Mouse (Mus musculus) adrenal gland, adult 8-10 months (tissue): ENCODE measurements around the gene Mup11. TPM values are rescaled to one million over a fixed set of nuclear protein-coding genes. Genes with fewer than 3 reads are reported as not detected.
"Not testable (repeated sequence)": the region's sequence is repeated elsewhere in the genome, so short reads cannot be mapped to it uniquely, and the experiment has no call there.

ENCODE experiments used
- DNase-seq: peaks from one replicate; pipeline ENCODE4 v3.0.0; 2022
- total RNA-seq, 4 experiments: library from RNA; stranded (reverse); gene quantifications; 2 replicates each; pipeline ENCODE4 v1.2.4; 2022

Mup11 gene
- total RNA-seq = 1 to 10 TPM in 3 of 4 experiments, not detected in 1; 2.0 to 9.4 (median 2.7) TPM

GRCm38 (mm10) chr4:60662311-60662710 lies at the start of gene Mup11:
Mup11 (minus strand) TSS chr4:60662411.
- DNase-seq = not testable (repeated sequence)

Other genes with a start within 250 kb of the Mup11 start
- gene Mup9, start 240.5 kb downstream of the Mup11 start, total RNA-seq = 1 to 10 TPM in 2 of 4 experiments, under 1 TPM in 1, not detected in 1; 0.55 to 3.0 (median 2.4) TPM
- 1 to 10 TPM in 1 of 4 experiments, not detected in 3; 1.8 TPM for gene Mup1, start 160.5 kb downstream of the Mup11 start, total RNA-seq
- gene Mup10, start 80.2 kb downstream of the Mup11 start, total RNA-seq = 1 to 10 TPM in 1 of 4 experiments, under 1 TPM in 1, not detected in 2; 0.46 to 9.0 TPM
- gene Mup12, start 78.9 kb upstream of the Mup11 start, total RNA-seq = 1 to 10 TPM in 1 of 4 experiments, under 1 TPM in 2, not detected in 1; 0.38 to 5.9 (median 0.77) TPM
- 100 to 1,000 TPM in 1 of 4 experiments, 10 to 100 TPM in 2, under 1 TPM in 1; 0.92 to 355 (median 48.6) TPM for gene Mup22, start 159.1 kb upstream of the Mup11 start, total RNA-seq